Mouse (Mus musculus) E14TG2a.4 (cell line): Measurements from ENCODE around the gene Hectd4.

ENCODE experiments used
- CTCF ChIP-seq: conservative IDR thresholded peaks from 2 replicates; pipeline ENCODE4 v1.5.1; 2014; ENCODE audit warnings: low read length
- NANOG ChIP-seq: IDR thresholded peaks from 2 replicates; pipeline ENCODE4 v1.6.1; 2014; ENCODE audit warnings: borderline replicate concordance, low read length, mixed read lengths
- POU5F1 ChIP-seq: IDR thresholded peaks from 2 replicates; pipeline ENCODE4 v1.6.1; 2014; ENCODE audit warnings: low read length, borderline replicate concordance

DNA sequence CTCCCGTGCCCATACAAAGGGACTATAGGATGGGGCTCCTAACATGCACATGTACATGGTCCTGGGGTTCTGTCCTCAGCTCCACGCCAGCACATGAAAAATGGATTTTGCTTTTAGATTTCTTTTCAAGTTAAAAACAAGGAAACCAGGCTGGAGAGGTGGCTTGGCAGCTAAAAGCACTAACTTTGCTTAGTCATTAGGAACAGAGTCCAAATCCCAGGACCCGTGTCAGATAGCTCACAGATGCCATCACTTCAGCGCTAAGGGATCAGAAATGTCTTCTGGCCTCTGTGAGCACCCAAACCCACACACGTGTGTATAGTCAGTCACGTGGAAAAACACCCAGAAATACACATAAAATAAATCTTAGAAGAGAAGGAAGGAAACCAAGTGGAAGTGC is 116.8 kb downstream of the Hectd4 start:
- TF ChIP-seq CTCF, result no peak
- no peak for TF ChIP-seq POU5F1
- TF ChIP-seq NANOG, result no peak
